Mouse (Mus musculus) Muller cell, postnatal 12 days (primary cell): ENCODE results near the gene Tsacc.
"Not testable (repeated sequence)": the region's sequence is repeated elsewhere in the genome, so short reads cannot be mapped to it uniquely, and the experiment has no call there.

Source experiments
- DNase-seq: peaks from one replicate; pipeline ENCODE4 v3.0.0-alpha.2; 2015; ENCODE audit errors: inconsistent ontology term

The Tsacc gene

GRCm38 (mm10) chr3:88296561-88297318 is at the start of gene Tsacc, which contains the start of gene Cct3:
Gene Tsacc, minus strand, starts transcription at chr3:88296999.
Gene Cct3, plus strand, starts transcription at chr3:88297116.
- DNase-seq: peak; percentile 97

- DNase-seq: no peak
These were observed 42.2 kb upstream of the Tsacc start for GRCm38 (mm10) chr3:88339006-88339405.

- no peak for DNase-seq
These were observed 41.5 kb upstream of the Tsacc start for GRCm38 (mm10) chr3:88338316-88338715.

DNA sequence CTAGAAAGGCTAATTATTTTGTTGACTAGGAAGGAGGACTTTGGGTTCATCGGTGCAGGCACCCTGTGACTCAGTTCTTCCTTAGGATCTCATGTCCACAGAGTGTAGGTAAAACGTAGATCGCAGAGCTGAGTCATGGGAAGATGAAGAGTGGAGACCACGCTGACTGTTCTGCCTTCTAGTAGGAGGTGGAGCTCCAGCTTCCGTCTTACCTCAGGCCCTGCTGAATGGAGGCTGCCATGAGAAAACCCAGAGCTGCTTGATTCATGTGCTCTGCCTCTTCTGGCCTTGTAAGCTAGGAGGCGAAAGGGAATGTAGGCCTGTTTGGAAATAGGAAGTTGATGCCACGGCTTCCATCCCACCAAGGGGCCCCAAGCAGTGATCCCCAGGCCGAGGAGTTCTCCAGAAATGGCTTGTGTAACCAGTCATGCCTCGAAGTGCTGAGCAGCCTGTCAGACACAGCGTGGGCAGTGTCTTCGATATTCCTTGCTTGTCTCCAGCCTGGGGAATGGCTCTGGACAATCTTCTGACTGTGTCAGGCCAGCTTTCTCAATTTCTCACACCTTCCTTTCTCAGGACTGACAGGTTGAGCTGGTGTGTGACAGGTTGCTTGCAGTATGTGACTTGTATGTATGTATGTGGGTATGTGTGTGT is 40.7 kb upstream of the Tsacc start:
- DNase-seq: peak; percentile 16

- DNase-seq: peak; percentile 96
These were observed 39.5 kb upstream of the Tsacc start, which contains the start of the genes Tmem79 and Smg5 for GRCm38 (mm10) chr3:88336058-88337013. Gene Tmem79, minus strand, starts transcription at chr3:88336148. Gene Smg5, plus strand, starts transcription at chr3:88336260.

DNA sequence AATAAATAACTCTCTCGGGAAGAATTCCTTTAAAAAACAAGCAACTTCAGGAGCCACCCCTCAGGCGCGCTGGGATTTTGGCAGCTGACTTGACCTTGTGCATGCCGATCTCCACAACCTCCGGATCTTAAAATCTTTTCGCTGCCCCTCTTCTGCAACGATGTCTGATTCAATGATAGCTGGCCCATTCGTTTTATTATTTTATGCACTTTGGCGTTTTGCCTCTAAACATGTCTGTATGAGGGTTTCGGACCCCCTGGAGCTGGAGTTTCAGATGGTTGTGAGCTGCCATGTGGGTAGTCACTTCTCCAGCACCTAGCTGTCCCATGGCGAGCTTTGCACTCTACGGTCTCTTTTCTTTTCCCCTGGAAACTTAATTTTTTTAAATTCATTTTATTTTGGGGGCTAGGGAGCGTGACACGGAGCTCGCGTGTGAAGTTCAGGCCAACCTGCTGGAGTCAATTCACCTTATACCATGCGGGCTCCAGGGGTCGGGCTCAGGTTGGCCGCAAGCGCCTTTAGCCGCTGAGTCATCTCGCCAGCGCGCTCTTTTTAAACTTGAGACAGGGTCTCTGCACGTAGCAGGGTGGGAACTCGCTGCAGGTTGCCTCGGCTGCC is 38.7 kb upstream of the Tsacc start:
- no peak for DNase-seq

DNA sequence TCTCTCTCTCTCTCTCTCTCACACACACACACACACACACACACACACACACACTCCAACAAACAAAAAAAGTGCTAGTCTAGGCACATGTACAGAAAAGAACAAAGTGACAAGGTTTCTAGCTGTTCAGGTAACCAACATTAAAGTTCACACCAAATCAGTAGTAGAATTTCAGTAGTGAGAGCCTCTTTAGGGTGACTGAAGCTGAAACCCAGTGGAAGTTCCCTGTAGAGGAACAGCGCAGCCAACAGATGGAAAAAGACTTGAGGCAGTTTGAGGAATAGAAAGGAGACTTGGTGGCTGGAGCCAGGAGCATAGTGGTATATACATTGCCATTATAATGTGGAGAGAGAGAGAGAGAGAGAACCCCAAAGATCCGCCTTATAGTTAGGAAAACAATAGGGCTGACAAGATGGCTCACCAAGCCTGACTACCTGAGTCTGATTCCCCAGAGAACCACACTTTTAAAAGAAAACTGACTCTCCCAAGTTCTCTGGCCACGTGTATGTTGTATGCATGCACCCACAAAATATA is 38.2 kb upstream of the Tsacc start:
- DNase-seq: no peak

DNA sequence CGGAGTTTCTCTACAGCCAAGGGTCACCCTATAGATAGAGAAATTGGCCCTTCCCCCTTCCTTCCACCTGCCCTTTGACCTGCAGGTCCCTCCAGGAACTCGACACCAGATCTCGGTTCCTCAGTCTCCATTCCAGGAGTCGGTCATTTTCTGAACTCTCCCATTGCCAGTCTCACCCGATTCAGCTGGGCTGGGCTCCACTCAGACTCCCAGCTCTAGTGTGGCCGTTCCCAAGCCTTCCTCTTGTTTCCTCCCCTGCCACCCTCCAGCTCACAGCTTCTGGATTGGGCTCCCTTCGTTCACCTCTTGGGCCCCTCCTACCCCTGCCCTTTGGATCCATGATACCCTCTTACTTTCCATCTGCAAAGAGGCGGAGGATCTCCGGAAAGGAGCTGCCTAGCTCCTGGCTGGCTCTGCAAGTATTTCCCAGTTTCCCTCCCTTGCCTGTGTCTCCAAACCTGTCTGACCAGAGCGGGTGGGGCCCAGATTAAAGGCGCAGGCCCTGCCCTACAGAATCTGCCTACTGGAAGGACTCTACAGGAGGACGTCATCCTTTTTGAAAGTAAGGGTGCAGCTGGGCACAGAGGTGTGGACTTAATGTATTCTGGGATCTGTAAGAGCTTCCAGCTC is 37.3 kb upstream of the Tsacc start:
- DNase-seq: no peak

DNA sequence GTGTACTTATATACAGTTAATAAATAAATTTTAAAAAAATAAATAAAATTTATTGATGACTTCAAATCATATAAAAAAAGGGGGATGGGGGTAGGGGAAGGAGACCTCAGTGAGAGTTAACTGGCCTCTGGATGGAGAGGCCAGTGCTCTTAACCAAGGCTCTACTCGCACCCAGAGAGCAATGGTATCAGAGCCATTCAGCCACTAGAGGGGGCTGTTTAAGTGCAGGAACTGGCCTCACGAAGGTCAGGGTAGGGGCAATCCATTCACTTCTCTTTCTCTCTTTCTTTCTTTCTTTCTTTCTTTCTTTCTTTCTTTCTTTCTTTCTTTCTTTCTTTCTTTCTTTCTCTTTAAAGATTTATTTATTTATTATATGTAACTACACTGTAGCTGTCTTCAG is 34.5 kb upstream of the Tsacc start:
- DNase-seq: no peak

GRCm38 (mm10) chr3:88328956-88329355 is 32.2 kb upstream of the Tsacc start:
- no peak for DNase-seq

DNA sequence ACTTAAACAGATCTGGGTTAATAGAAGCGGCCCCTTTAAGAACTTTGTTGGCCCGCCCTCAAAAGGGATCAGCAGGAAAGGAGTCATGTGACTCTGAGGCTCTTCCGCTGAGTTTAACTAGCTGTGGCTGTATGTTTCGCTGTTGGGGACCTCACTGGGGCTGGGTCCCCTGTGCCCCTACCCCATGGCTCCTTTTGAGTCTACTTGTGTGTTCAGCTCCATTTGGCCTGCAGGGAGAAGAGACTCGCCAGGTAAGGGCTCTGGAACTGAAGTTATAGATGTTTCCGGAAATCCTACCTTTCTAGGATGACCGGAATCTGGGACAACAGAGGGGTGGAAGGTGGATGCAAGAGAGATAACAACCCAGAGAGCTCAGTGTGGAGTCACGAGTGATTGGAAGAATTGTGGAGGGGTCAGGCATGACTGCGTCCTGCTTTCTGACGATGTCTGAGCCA is 28.2 kb upstream of the Tsacc start, which contains the start of gene Glmp:
Glmp (plus strand) TSS at position 73 of the 455 bp plus-strand sequence.
- DNase-seq: peak; percentile 54

DNA sequence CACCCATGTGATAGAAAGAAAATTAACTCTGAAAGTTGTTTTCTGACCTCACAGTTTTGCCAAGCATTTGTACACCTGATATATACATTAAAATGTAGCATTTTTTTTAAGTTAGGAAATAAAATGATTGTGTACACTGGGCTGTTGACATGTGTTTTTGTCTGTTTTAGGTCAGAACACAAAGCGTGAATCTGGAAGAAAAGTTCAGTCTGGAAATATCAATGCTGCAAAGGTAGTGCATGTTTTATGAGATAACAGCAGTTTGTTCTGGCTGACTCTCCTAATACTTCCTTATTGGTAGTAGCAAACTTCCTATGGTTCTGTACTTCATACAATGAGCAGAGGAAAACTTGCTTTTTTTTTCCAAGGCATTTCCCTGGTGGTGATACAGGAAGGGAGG is 2.4 kb upstream of the Tsacc start:
- no peak for DNase-seq

- peak; percentile 63 for DNase-seq
These were observed 587 bp upstream of the Tsacc start for GRCm38 (mm10) chr3:88297321-88297851.

DNA sequence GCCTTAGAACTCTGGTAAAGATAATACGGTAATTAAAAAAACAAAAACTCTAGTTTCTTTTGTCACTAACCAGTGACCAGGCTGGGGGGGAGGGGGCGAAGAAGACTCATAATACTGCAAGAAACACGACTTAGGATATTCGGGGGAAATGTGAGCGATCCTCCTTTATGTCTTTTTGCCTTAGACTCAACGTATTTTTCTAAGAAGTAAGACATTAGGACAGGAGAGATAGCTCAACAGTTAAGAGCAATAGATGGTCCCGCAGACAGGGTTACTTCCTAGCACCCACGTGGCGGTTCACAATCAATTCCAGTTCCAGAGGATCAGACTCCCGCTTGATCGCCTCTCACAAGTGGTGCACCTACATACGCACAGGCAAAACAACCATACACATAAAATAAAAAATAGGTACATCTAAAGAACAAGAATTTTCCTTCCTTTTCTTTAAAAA is 664 bp downstream of the Tsacc start:
- DNase-seq: peak; percentile 55

DNA sequence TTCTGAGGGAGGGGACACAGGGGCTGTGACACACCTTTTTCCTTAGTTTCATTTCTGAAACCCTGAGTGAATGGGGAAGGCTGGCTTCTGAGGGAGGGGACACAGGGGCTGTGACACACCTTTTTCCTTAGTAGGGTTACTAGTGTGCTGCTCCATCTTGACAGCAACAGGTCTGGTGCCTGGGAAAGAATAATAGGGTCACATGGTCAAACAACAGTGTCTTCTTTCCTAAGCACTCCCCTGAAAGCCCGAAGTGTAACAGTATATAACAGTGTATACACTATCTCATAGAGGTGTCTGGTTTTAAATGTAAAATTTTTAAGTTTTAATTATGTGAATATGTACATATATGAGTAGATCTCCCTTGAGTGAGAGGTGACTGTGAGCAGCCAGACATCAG is 1.5 kb downstream of the Tsacc start:
- not testable (repeated sequence) for DNase-seq

GRCm38 (mm10) chr3:88291970-88292369 is 4.8 kb downstream of the Tsacc start:
- no peak for DNase-seq

DNA sequence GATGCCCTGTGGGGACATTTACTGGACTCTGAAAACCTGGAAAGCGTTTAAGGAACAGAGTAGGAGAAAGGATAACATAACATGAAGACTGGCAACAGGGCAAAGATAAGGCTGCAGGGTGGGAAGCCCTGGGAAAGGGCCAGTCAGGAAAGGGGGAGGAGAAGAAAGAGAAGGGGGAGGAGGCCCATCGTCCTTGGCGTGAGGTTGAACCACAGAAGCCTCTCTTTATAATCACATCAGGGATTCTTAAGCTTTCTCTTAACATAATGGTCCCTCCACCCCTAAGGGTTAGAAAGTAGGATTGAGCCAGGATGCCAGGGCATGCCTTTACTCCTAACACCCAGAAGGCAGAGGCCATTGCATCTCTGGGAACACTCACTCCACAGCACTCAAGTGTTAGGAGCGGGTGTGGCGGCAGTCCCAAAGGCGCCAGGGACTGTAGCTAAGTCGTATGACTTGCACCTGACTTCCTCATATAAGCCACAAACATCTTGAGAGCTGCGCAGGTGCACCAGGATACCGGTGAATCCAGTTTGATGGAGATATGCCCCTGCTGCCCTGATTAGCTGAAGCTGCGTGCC is 8.6 kb downstream of the Tsacc start:
- DNase-seq: not testable (repeated sequence)

DNA sequence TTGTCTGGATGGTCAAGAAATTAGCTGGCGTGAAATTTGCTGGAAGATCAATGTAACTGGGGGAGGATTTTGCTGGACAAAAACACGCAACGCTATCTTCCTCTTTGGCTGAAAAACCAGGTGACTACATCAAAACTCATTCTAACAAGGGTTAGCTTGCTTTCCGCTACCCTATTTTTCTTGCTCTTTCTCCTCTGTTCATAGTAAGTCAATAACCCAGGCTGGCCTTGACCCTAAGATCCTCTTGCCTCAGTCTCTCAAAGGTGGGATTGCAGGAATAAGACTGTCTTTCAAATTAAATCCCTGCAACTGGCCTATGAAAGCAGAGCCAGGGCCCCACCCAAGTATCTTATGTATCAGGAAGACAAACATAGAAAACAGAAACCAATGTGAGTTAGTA is 9.7 kb downstream of the Tsacc start, which contains the start of gene Gm38392:
Gm38392 (minus strand) TSS at position 101 of the 400 bp plus-strand sequence.
- DNase-seq: no peak

- not testable (repeated sequence) for DNase-seq
These were observed 11.3 kb downstream of the Tsacc start for GRCm38 (mm10) chr3:88285565-88285895.
